Mouse (Mus musculus): ENCODE results near the gene Gm45783. TPM values are rescaled to one million over a fixed set of nuclear protein-coding genes. Genes with fewer than 3 reads are reported as not detected.
"Not testable (repeated sequence)": the region's sequence is repeated elsewhere in the genome, so short reads cannot be mapped to it uniquely, and the experiment has no call there.

The Gm45783 gene
- total RNA-seq (2014; rRNA removed; ENCODE audit: low replicate concordance) (not detected in 2 replicates), polyA plus RNA-seq (2015; fragmentation: Nextera tagmentation; extraction: Ambion mirVana) (not detected in 2 replicates)

- H3K27ac ChIP-seq (ENCODE audit: low read depth); DNase-seq (ENCODE audit: low spot score); H3K4me2 ChIP-seq (ENCODE audit: low read depth, low read length); ATAC-seq (ENCODE audit: insufficient read depth, low read depth); H3K4me1 ChIP-seq (ENCODE audit: control insufficient read depth, insufficient read depth); H3K4me3 ChIP-seq (ENCODE audit: low read depth, low read length); H3K9me3 ChIP-seq (replicated peaks; ENCODE audit: control insufficient read depth, low read length); H3K9ac ChIP-seq (replicated peaks; ENCODE audit: low read depth, low read length); H3K36me3 ChIP-seq (replicated peaks; ENCODE audit: control insufficient read depth, insufficient read depth, low read length); H3K27me3 ChIP-seq (ENCODE audit: control insufficient read depth, insufficient read depth, low read length): not testable (repeated sequence)
- WGBS = 43% methylated on average over 12 of the region's 12 CpGs
Measured at GRCm38 (mm10) chr7:7374431-7374830, at the start of gene Gm45783. Gm45783 (minus strand) TSS chr7:7374573.

DNA sequence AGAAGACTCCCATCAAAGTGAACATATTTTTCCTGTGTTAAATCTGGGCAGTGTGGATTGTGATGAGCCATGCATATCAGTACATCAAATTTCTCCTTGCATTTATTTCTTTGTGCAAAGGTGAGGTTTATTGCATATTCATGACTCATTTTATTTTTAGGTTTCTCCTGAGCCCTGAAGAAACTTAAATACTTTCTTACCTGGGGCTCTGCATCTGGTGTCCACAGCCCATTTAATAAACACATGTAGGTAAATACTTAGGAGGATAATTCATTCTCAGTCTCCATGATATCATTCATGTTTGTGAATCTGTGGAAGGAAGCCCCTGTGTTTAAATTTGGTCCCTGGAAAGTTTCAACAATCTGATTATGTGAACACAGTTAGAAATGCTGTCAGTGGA, 25.2 kb upstream of the Gm45783 start, which contains the start of gene Vmn2r31:
Gene Vmn2r31, minus strand, starts transcription at position 101 of the 400 bp plus-strand sequence.
- not testable (repeated sequence) for H3K4me2 ChIP-seq (ENCODE audit: low read depth, low read length); H3K27ac ChIP-seq (ENCODE audit: low read depth); H3K9ac ChIP-seq (replicated peaks; ENCODE audit: low read depth, low read length); H3K27me3 ChIP-seq (ENCODE audit: control insufficient read depth, insufficient read depth, low read length); H3K4me1 ChIP-seq (ENCODE audit: control insufficient read depth, insufficient read depth); ATAC-seq (ENCODE audit: insufficient read depth, low read depth); H3K9me3 ChIP-seq (replicated peaks; ENCODE audit: control insufficient read depth, low read length); H3K36me3 ChIP-seq (replicated peaks; ENCODE audit: control insufficient read depth, insufficient read depth, low read length); H3K4me3 ChIP-seq (ENCODE audit: low read depth, low read length); DNase-seq (ENCODE audit: low spot score)

DNA sequence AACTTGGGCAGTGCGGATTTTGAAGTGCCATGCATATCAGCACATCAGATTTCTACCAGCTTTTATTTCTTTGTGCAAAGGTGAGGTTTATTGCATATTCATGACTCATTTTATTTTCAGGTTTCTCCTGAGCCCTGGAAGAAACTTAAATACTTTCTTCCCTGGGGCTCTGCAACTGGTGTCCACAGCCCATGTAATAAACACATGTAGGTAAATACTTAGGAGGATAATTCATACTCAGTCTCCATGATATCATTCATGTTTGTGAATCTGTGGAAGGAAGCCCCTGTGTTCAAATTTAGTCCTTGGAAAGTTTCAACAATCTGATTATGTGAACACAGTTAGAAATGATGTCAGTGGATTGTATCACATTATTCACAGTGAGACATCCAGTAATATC, 36.9 kb downstream of the Gm45783 start, which contains the start of gene Vmn2r30:
Gene Vmn2r30, minus strand, starts transcription at position 101 of the 400 bp plus-strand sequence.
- not testable (repeated sequence) for H3K27me3 ChIP-seq (ENCODE audit: control insufficient read depth, insufficient read depth, low read length); ATAC-seq (ENCODE audit: insufficient read depth, low read depth); H3K4me3 ChIP-seq (ENCODE audit: low read depth, low read length); DNase-seq (ENCODE audit: low spot score); H3K9me3 ChIP-seq (replicated peaks; ENCODE audit: control insufficient read depth, low read length); H3K9ac ChIP-seq (replicated peaks; ENCODE audit: low read depth, low read length); H3K36me3 ChIP-seq (replicated peaks; ENCODE audit: control insufficient read depth, insufficient read depth, low read length); H3K27ac ChIP-seq (ENCODE audit: low read depth); H3K4me2 ChIP-seq (ENCODE audit: low read depth, low read length); H3K4me1 ChIP-seq (ENCODE audit: control insufficient read depth, insufficient read depth)
- WGBS = no CpG with 5 or more reads among the region's 1 CpGs

DNA sequence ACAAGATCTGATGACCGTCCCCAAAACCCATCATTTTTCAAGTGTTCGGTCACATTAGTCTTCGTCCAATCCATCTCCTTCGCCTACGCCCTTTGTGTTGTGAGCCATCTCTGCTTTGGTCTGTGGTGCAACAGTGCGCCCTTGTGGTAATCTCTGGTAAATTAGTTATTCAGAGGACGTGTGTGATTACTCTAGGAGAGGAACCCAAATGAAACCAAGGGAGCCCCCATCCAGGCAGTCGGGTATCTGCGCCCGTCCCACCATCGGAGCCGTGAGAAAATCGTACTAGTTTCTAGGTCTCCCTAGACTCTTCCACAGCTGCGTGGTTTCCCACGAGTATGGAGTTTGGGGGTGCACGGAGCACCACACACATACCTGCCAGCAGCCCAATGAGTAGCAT, 78.8 kb downstream of the Gm45783 start:
- TF ChIP-seq CTCF (IDR thresholded peaks at IDR 0.05; ENCODE audit: low read depth) (peak; percentile 54), EP300 (IDR thresholded peaks at IDR 0.05; ENCODE audit: low read depth) (no peak)
- Histone ChIP-seq H3K27ac (ENCODE audit: low read depth) (no peak overlapping the region), H3K36me3 (replicated peaks; ENCODE audit: control insufficient read depth, insufficient read depth, low read length) (peaks cover 49% of the 10 kb centered on the region), H3K27me3 (ENCODE audit: control insufficient read depth, insufficient read depth, low read length) (no peaks in the 10 kb centered on the region), H3K9ac (replicated peaks; ENCODE audit: low read depth, low read length) (no peak overlapping the region), H3K9me3 (replicated peaks; ENCODE audit: control insufficient read depth, low read length) (no peaks in the 10 kb centered on the region), H3K4me2 (ENCODE audit: low read depth, low read length) (no peak overlapping the region), H3K4me3 (ENCODE audit: low read depth, low read length) (no peak overlapping the region), H3K4me1 (ENCODE audit: control insufficient read depth, insufficient read depth) (no peaks in the 10 kb centered on the region)
- ATAC-seq (ENCODE audit: insufficient read depth, low read depth) = no peak
- no peak for DNase-seq (ENCODE audit: low spot score)
- 78% methylated on average over 16 of the region's 16 CpGs for WGBS

Small RNA genes lying within 50 kb of the gene (microRNA-seq; reads per million reads assigned to microRNA genes)
- 1.1 reads per million for gene Mir5620

Other genes with a start within 250 kb of the Gm45783 start
- gene Zfp773, start 237.8 kb downstream of the Gm45783 start, total RNA-seq (2014; rRNA removed; ENCODE audit: low replicate concordance) = 0.04 TPM in 2 replicates
- 0.48 and 0.57 TPM in 2 replicates for gene Zfp773, start 237.8 kb downstream of the Gm45783 start, polyA plus RNA-seq (2015; fragmentation: Nextera tagmentation; extraction: Ambion mirVana)
- 0.46 TPM in 1 of 2 replicates, not detected in the other for gene Zfp418, start 203.2 kb downstream of the Gm45783 start, total RNA-seq (2014; rRNA removed; ENCODE audit: low replicate concordance)
- gene Zfp418, start 203.2 kb downstream of the Gm45783 start, polyA plus RNA-seq (2015; fragmentation: Nextera tagmentation; extraction: Ambion mirVana) = 0.56 and 0.74 TPM in 2 replicates
- gene Zfp772, start 164.6 kb downstream of the Gm45783 start, total RNA-seq (2014; rRNA removed; ENCODE audit: low replicate concordance) = 2.2 and 2.4 TPM in 2 replicates
- 2.3 and 2.8 TPM in 2 replicates for gene Zfp772, start 164.6 kb downstream of the Gm45783 start, polyA plus RNA-seq (2015; fragmentation: Nextera tagmentation; extraction: Ambion mirVana)
- 0.88 TPM in 1 of 2 replicates, not detected in the other for gene Vmn2r29, start 127.2 kb downstream of the Gm45783 start, total RNA-seq (2014; rRNA removed; ENCODE audit: low replicate concordance)
- gene Vmn2r29, start 127.2 kb downstream of the Gm45783 start, polyA plus RNA-seq (2015; fragmentation: Nextera tagmentation; extraction: Ambion mirVana) = not detected in 2 replicates
- 1.8 TPM in 1 of 2 replicates, not detected in the other for gene Gm45844, start 96.3 kb downstream of the Gm45783 start, total RNA-seq (2014; rRNA removed; ENCODE audit: low replicate concordance)
- 1.7 and 2.4 TPM in 2 replicates for gene Gm45844, start 96.3 kb downstream of the Gm45783 start, polyA plus RNA-seq (2015; fragmentation: Nextera tagmentation; extraction: Ambion mirVana)
- gene Clcn4, start 73.7 kb downstream of the Gm45783 start, total RNA-seq (2014; rRNA removed; ENCODE audit: low replicate concordance) = 43.2 and 57.6 TPM in 2 replicates
- gene Clcn4, start 73.7 kb downstream of the Gm45783 start, polyA plus RNA-seq (2015; fragmentation: Nextera tagmentation; extraction: Ambion mirVana) = 50.9 and 53.9 TPM in 2 replicates
- gene Vmn2r30, start 37.0 kb downstream of the Gm45783 start, total RNA-seq (2014; rRNA removed; ENCODE audit: low replicate concordance) = not detected in 2 replicates
- gene Vmn2r30, start 37.0 kb downstream of the Gm45783 start, polyA plus RNA-seq (2015; fragmentation: Nextera tagmentation; extraction: Ambion mirVana) = not detected in 2 replicates
- gene Vmn2r31, start 25.1 kb upstream of the Gm45783 start, total RNA-seq (2014; rRNA removed; ENCODE audit: low replicate concordance) = not detected in 2 replicates
- not detected in 2 replicates for gene Vmn2r31, start 25.1 kb upstream of the Gm45783 start, polyA plus RNA-seq (2015; fragmentation: Nextera tagmentation; extraction: Ambion mirVana)
- gene Vmn2r32, start 105.4 kb upstream of the Gm45783 start, total RNA-seq (2014; rRNA removed; ENCODE audit: low replicate concordance) = not detected in 2 replicates
- gene Vmn2r32, start 105.4 kb upstream of the Gm45783 start, polyA plus RNA-seq (2015; fragmentation: Nextera tagmentation; extraction: Ambion mirVana) = not detected in 2 replicates
- not detected in 2 replicates for gene Vmn2r33, start 192.2 kb upstream of the Gm45783 start, total RNA-seq (2014; rRNA removed; ENCODE audit: low replicate concordance)
- not detected in 2 replicates for gene Vmn2r33, start 192.2 kb upstream of the Gm45783 start, polyA plus RNA-seq (2015; fragmentation: Nextera tagmentation; extraction: Ambion mirVana)

Data from heart, postnatal 0 days (tissue).